Mouse (Mus musculus) E14TG2a.4 (cell line): ENCODE results near the gene Bcor.

Experiments
- CTCF ChIP-seq: conservative IDR thresholded peaks from 2 replicates; pipeline ENCODE4 v1.5.1; 2014; ENCODE audit warnings: low read length
- NANOG ChIP-seq: IDR thresholded peaks from 2 replicates; pipeline ENCODE4 v1.6.1; 2014; ENCODE audit warnings: borderline replicate concordance, low read length, mixed read lengths

DNA sequence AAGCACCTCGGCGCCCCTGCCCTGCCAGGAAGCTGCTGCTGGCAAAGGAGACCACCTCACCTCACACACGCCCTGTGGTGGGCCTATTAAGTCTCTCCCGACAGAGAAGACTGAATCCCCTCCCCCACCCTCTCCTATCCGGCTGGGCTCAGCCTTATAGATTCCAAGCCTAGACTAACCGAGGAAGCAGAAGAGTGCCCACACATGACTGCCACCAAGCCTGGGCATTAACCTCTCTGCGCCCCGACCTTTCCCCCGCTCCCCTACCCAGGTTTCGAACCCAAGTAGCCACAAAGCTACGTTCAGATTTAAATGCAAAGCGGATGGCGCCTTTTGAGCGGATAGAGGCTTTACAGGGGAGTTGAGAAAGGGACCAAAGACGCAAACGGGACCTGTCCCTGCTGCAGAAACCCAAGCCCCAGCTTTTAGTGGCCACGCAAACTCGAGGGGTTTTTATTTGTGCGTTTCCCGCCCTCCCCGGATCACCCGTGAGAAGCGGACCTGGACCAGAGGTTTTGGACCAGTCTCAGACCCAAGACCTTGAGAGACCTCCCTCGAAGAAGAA, 33.0 kb downstream of the Bcor start:
- TF ChIP-seq CTCF (no peak), NANOG (no peak)
